Mouse (Mus musculus) limb, embryonic 14.5 days (tissue): ENCODE measurements at regions not wholly inside any gene's neighbourhood (a gene's known extent, or its start where the extent isn't known, plus 50 kb on each side); places are given as distances from the start of the nearest gene placed in this dataset.

ENCODE experiments used
- ATAC-seq: fragments of 200-750 bp; cut with Nextera tagmentation; 2 replicates; pipeline ENCODE4 v1.8.0; 2017; ENCODE audit warnings: low read depth, moderate number of reproducible peaks, moderate TSS enrichment; ENCODE audit not compliant: low FRiP score
- DNase-seq: peaks from one replicate; pipeline ENCODE4 v3.0.0-alpha.2; 2015; ENCODE audit warnings: low spot score
- H3K27ac ChIP-seq: fragments of 300-500 bp; sonication (generic); replicated peaks from 2 replicates; pipeline ENCODE4 v1.5.1; 2014; ENCODE audit warnings: low read depth, mild to moderate bottlenecking, low read length, moderate library complexity, mixed read lengths
- H3K27me3 ChIP-seq: fragments of 300-500 bp; sonication (generic); 2 replicates; pipeline ENCODE4 v1.6.1; 2014; ENCODE audit warnings: low read length, mixed read lengths; ENCODE audit not compliant: control insufficient read depth, insufficient read depth
- H3K36me3 ChIP-seq: fragments of 300-500 bp; sonication (generic); 2 replicates; pipeline ENCODE4 v1.6.1; 2014; ENCODE audit warnings: mild to moderate bottlenecking, low read length, moderate library complexity, mixed read lengths; ENCODE audit not compliant: control insufficient read depth, insufficient read depth
- H3K4me1 ChIP-seq: fragments of 300-500 bp; sonication (generic); 2 replicates; pipeline ENCODE4 v1.6.1; 2014; ENCODE audit warnings: antibody characterized with exemption, low read length, mixed read lengths; ENCODE audit not compliant: control insufficient read depth, insufficient read depth
- H3K4me2 ChIP-seq: fragments of 300-500 bp; sonication (generic); replicated peaks from 2 replicates; pipeline ENCODE4 v1.6.1; 2014; ENCODE audit warnings: low read depth, mild to moderate bottlenecking, low read length, moderate library complexity; ENCODE audit not compliant: severe bottlenecking
- H3K4me3 ChIP-seq: fragments of 300-500 bp; sonication (generic); replicated peaks from 2 replicates; pipeline ENCODE4 v1.5.1; 2014; ENCODE audit warnings: low read length
- H3K9ac ChIP-seq: fragments of 300-500 bp; sonication (generic); 2 replicates; pipeline ENCODE4 v1.6.1; 2014; ENCODE audit warnings: mild to moderate bottlenecking, low read depth, low read length, moderate library complexity; ENCODE audit not compliant: severe bottlenecking
- H3K9me3 ChIP-seq: fragments of 300-500 bp; sonication (generic); 2 replicates; pipeline ENCODE4 v1.6.1; 2016; ENCODE audit warnings: low read length; ENCODE audit not compliant: control insufficient read depth
- POLR2A ChIP-seq: fragments of 200-500 bp; IDR thresholded peaks from 2 replicates; pipeline ENCODE4 v1.8.0; 2012; ENCODE audit warnings: inconsistent platforms, mild to moderate bottlenecking, moderate library complexity, borderline replicate concordance; ENCODE audit not compliant: insufficient read depth, insufficient read length; ENCODE audit errors: extremely low read depth
- WGBS: fragments of 180-500 bp; shearing (Covaris S2); extraction: QIAGEN DNeasy Blood & Tissue Kit; methylation state at CpG from one replicate; pipeline ENCODE4 v1.1.7; 2014; 5-methylcytosine and 5-hydroxymethylcytosine counted together

DNA sequence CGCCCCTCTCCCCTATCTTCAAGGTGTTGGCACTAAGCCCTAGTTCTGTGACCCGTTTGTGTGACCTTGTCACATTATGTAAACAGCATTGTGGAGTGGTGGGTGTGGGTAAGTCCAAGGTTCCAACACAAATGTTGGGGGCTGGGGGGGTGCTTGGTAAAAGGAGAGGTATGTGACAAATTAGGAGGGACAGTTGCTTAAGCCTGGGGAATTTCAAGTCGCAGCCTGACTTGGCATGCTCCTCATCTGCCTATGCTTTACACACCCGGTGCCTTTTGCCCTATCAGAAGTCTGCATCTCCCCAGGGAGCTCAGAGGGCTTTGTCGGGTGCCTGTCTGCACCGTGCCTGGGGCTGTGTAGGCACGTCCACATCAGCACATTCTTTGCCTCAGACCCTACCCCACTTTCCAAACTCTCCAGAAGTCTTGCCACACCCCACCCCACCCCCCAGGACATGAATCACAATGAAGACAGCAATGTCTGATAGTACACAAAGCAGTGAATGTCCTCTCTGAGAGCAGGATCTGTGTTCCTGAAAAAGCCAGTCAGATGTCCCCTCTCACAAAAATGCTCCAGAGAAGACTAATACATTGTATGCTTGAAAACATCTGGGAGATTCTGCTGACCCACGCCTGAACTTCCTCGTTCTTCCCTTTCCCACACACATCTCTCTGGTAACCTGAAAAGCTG is 61.6 kb upstream of the Abhd2 start:
- Histone ChIP-seq H3K4me3 (no peak overlapping the region), H3K27me3 (no peaks in the 10 kb centered on the region), H3K4me2 (no peak overlapping the region), H3K9me3 (no peaks in the 10 kb centered on the region), H3K27ac (no peak overlapping the region), H3K4me1 (peaks cover 8% of the 10 kb centered on the region; the same call in 1 of the 2 replicates), H3K9ac (no peak overlapping the region), H3K36me3 (no peaks in the 10 kb centered on the region)
- DNase-seq (peak; percentile 60), ATAC-seq (peak; percentile 50; the same call in 1 of the 2 replicates)
- 13% methylated on average over 9 of the region's 9 CpGs for WGBS
- no peak for TF ChIP-seq POLR2A

DNA sequence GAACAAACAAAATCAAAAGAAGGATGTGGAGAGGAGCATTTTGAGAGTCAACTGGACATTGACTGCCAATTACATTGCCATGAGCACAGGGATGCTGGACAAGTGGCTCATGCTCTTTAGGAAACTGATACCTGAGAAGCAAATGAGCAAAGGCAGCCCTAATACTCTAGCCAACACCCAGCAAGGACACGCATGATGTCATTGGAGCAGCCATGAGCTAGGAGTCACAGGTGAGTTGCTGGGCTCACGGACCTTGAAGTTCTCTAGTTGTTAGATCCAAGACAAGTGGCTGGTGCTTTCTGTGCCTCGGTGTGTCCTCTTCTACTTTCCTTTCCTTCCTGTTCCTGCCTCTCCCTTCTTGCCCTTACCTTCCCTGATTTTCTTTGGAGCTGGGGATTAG is 60.8 kb upstream of the Abhd2 start:
- no peaks in the 10 kb centered on the region for H3K9me3 ChIP-seq
- H3K27me3 ChIP-seq = no peaks in the 10 kb centered on the region
- no peak overlapping the region for H3K4me3 ChIP-seq
- no peak for DNase-seq
- peaks cover 8% of the 10 kb centered on the region; the same call in 1 of the 2 replicates for H3K4me1 ChIP-seq
- no peak overlapping the region for H3K4me2 ChIP-seq
- no peak for TF ChIP-seq POLR2A
- 87% methylated on average over 3 of the region's 3 CpGs for WGBS
- H3K27ac ChIP-seq = no peak overlapping the region
- no peak overlapping the region for H3K9ac ChIP-seq
- no peaks in the 10 kb centered on the region for H3K36me3 ChIP-seq
- no peak for ATAC-seq

DNA sequence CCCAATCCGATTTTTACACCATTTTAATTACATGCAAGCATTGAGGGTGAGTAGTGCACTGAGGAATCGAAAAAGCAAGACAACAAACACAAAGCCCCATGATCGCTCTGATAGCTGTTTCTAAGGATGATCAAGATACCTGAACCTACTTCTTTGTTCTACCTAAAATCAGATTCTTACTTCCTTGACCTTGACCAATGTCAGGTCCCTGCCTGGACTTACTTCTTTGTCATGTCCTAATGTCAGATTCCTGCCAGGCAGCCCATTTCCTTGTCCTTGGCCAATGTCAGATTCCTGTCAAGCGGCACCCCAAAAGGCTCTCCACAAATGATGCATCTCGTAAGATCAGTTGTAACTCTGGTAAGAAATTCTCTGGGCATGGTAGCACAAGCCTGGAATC is 58.0 kb upstream of the Abhd2 start:
- no peak overlapping the region for H3K27ac ChIP-seq
- no peaks in the 10 kb centered on the region for H3K27me3 ChIP-seq
- no peaks in the 10 kb centered on the region for H3K9me3 ChIP-seq
- 88% methylated on average over 5 of the region's 5 CpGs for WGBS
- no peak for DNase-seq
- H3K36me3 ChIP-seq = no peaks in the 10 kb centered on the region
- no peak for TF ChIP-seq POLR2A
- peaks cover 8% of the 10 kb centered on the region; the same call in 1 of the 2 replicates for H3K4me1 ChIP-seq
- H3K4me2 ChIP-seq = no peak overlapping the region
- no peak overlapping the region for H3K4me3 ChIP-seq
- H3K9ac ChIP-seq = no peak overlapping the region
- ATAC-seq = no peak

DNA sequence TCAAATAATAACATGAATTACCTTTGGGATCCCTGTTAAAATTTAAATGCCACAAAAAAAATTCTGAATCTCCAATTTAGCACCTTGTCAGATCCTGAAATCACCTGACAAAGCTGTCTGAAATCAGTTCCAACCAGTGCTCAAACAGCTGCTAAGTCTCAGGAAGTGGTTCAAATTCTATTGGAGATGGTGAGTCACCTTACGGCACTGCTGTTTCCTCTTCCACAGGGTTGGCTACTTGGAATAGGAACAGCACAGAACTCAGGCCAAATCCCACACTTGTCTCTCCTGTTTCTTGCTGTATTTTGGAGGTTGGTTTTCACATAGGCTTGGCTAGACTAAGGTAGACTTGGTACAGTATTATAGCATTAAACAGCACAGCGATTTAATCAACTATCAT is 55.8 kb upstream of the Abhd2 start:
- ATAC-seq (no peak), DNase-seq (no peak)
- no peak overlapping the region for H3K27ac ChIP-seq
- H3K4me1 ChIP-seq = no peaks in the 10 kb centered on the region
- no peak overlapping the region for H3K9ac ChIP-seq
- no peak overlapping the region for H3K4me2 ChIP-seq
- no peaks in the 10 kb centered on the region for H3K9me3 ChIP-seq
- H3K27me3 ChIP-seq = no peaks in the 10 kb centered on the region
- H3K36me3 ChIP-seq = no peaks in the 10 kb centered on the region
- no peak overlapping the region for H3K4me3 ChIP-seq
- no peak for TF ChIP-seq POLR2A
- 90% methylated on average over 2 of the region's 2 CpGs for WGBS

DNA sequence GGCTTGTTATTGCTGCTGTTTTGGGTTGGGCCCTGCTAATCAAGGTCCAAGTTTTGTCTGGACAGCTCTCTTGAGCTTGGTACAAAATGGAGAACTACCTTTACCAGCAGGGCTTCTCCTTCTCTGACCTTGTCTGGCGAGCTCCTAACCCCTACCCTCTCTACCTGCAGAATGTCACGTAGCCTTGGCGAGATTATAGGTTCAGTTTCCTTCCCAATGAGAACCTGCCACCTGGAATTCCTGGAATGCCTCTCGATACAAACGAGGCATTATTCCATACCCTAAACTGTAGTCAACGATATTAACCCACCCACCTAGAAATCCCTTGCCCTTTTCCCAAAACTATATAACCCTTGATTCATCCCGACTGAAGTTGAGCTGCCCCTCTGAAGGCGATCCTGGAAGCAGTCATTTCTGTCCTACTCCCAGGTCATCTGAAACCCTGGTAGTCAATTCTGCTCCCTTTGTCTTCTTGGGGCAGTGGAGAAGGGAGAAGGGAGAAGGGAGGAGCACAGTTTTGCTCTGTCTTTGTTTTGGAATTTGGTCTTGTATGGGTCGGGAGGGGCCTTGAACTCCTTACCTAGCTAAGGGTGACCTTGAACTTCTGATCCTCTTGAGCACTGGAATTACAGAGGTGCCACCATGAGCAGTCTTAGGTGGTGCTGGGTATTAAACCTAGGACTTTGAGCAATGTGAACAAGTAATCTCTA is 50.2 kb upstream of the Abhd2 start:
- Histone ChIP-seq H3K9ac (no peak overlapping the region), H3K27ac (no peak overlapping the region), H3K36me3 (no peaks in the 10 kb centered on the region), H3K4me3 (no peak overlapping the region), H3K27me3 (no peaks in the 10 kb centered on the region), H3K4me2 (no peak overlapping the region), H3K4me1 (no peaks in the 10 kb centered on the region), H3K9me3 (no peaks in the 10 kb centered on the region)
- TF ChIP-seq POLR2A = no peak
- ATAC-seq (no peak), DNase-seq (no peak)
- WGBS = 74% methylated on average over 9 of the region's 9 CpGs
